Mouse (Mus musculus): ENCODE measurements around the gene Med13l.

The Med13l gene

GRCm38 (mm10) chr5:118560385-118561085, at the start of gene Med13l:
TSS of gene Med13l (plus strand) at chr5:118560679.
- DNase-seq (ENCODE audit: low read depth): peak; percentile 34

GRCm38 (mm10) chr5:118510969-118511368, 49.5 kb upstream of the Med13l start:
- DNase-seq (ENCODE audit: low read depth): no peak

- DNase-seq (ENCODE audit: low read depth): no peak
These were observed 47.5 kb upstream of the Med13l start for GRCm38 (mm10) chr5:118513005-118513404.

- DNase-seq (ENCODE audit: low read depth): no peak
These were observed 46.6 kb upstream of the Med13l start for GRCm38 (mm10) chr5:118513629-118514526.

GRCm38 (mm10) chr5:118514527-118514831, 46.0 kb upstream of the Med13l start:
- DNase-seq (ENCODE audit: low read depth): no peak

GRCm38 (mm10) chr5:118514842-118515241, 45.6 kb upstream of the Med13l start:
- DNase-seq (ENCODE audit: low read depth): no peak

- no peak for DNase-seq (ENCODE audit: low read depth)
These were observed 45.2 kb upstream of the Med13l start for GRCm38 (mm10) chr5:118515280-118515721.

- DNase-seq (ENCODE audit: low read depth): no peak
These were observed 44.4 kb upstream of the Med13l start for GRCm38 (mm10) chr5:118516066-118516465.

GRCm38 (mm10) chr5:118516470-118516869, 44.0 kb upstream of the Med13l start:
- DNase-seq (ENCODE audit: low read depth): no peak

GRCm38 (mm10) chr5:118520457-118520856, 40.0 kb upstream of the Med13l start:
- DNase-seq (ENCODE audit: low read depth): no peak

- no peak for DNase-seq (ENCODE audit: low read depth)
These were observed 36.1 kb upstream of the Med13l start for GRCm38 (mm10) chr5:118524400-118524799.

- no peak for DNase-seq (ENCODE audit: low read depth)
These were observed 34.8 kb upstream of the Med13l start for GRCm38 (mm10) chr5:118525634-118526033.

GRCm38 (mm10) chr5:118526504-118526903, 34.0 kb upstream of the Med13l start:
- no peak for DNase-seq (ENCODE audit: low read depth)

- DNase-seq (ENCODE audit: low read depth): no peak
These were observed 31.2 kb upstream of the Med13l start for GRCm38 (mm10) chr5:118529241-118529640.

GRCm38 (mm10) chr5:118532125-118532524, 28.4 kb upstream of the Med13l start:
- DNase-seq (ENCODE audit: low read depth): no peak

- DNase-seq (ENCODE audit: low read depth): no peak
These were observed 27.8 kb upstream of the Med13l start for GRCm38 (mm10) chr5:118532659-118533058.

GRCm38 (mm10) chr5:118534407-118534921, 26.0 kb upstream of the Med13l start:
- DNase-seq (ENCODE audit: low read depth): no peak

- no peak for DNase-seq (ENCODE audit: low read depth)
These were observed 25.3 kb upstream of the Med13l start for GRCm38 (mm10) chr5:118535130-118535529.

GRCm38 (mm10) chr5:118538487-118538886, 22.0 kb upstream of the Med13l start:
- no peak for DNase-seq (ENCODE audit: low read depth)

GRCm38 (mm10) chr5:118543816-118544215, 16.7 kb upstream of the Med13l start:
- no peak for DNase-seq (ENCODE audit: low read depth)

- no peak for DNase-seq (ENCODE audit: low read depth)
These were observed 10.0 kb upstream of the Med13l start for GRCm38 (mm10) chr5:118550493-118550892.

GRCm38 (mm10) chr5:118553290-118553689, 7.2 kb upstream of the Med13l start:
- DNase-seq (ENCODE audit: low read depth): no peak

GRCm38 (mm10) chr5:118555305-118555704, 5.2 kb upstream of the Med13l start:
- DNase-seq (ENCODE audit: low read depth): no peak
